Mouse (Mus musculus): ENCODE measurements around the gene Tmem199.

Gene Tmem199

DNA sequence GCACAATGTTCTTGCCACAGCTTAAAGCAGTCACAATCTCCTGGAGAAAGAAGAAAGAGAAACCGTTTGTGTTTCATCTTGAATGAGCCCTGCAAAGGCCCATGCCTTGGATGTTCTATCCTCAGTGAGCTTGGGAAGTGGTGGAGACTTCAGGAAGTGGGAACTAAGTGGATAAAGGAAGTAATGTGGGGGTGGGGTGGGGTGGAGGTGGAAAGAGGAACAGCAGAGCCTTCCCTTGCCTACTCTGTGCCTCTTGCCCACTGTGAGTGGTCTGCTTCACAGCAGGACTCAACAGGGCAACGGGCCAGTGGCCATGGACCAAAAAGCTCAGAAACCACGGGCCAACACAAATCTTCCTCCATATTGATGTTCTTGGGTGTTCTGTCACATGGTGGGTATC lies 36.7 kb downstream of the Tmem199 start:
- DNase-seq (ENCODE audit: low spot score) = no peak

- no peak for DNase-seq (ENCODE audit: low spot score)
Measured at GRCm38 (mm10) chr11:78471326-78472103, 40.5 kb downstream of the Tmem199 start.

DNA sequence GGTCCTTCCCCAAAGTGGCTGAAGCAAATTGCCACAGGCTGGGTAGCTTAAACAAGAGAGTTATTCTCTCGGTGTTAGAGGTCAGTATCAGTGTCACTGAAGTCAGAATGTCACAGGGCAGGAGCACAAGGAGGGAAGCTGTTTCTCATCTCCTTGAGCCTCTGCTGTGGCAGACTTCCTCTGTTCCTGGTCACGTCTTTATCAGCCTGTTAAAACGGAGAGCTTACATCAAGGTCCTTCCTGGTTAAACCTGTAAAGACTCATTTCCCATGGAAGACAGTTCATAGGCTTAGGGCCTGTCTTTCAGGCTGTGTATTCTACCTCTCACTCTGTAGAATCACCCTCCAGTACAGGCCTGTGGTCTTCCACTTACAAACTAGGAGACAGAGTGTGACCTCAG lies 44.0 kb downstream of the Tmem199 start:
- DNase-seq (ENCODE audit: low spot score) = no peak

DNA sequence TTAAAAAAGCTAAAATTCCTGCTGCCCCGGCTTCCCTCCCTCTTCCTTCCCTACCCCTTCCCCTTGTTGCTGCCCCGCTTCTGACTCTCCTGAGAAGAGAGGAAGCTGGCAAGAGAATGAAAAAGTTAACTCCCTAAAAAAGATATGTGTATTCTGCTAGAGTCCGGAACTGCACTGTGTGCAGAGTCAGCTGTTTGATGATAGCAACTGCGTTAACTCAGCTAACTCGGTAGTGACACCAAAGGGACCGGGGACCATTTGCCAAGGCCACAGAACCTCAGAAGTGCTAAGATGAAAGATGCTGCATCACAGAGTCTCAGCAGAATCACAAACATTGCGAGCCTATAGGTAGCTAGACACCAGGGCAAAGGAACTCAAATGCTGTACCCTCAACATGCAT lies 44.5 kb downstream of the Tmem199 start:
- no peak for DNase-seq (ENCODE audit: low spot score)

- no peak for DNase-seq (ENCODE audit: low spot score)
Measured at GRCm38 (mm10) chr11:78466242-78466912, 45.6 kb downstream of the Tmem199 start.

DNA sequence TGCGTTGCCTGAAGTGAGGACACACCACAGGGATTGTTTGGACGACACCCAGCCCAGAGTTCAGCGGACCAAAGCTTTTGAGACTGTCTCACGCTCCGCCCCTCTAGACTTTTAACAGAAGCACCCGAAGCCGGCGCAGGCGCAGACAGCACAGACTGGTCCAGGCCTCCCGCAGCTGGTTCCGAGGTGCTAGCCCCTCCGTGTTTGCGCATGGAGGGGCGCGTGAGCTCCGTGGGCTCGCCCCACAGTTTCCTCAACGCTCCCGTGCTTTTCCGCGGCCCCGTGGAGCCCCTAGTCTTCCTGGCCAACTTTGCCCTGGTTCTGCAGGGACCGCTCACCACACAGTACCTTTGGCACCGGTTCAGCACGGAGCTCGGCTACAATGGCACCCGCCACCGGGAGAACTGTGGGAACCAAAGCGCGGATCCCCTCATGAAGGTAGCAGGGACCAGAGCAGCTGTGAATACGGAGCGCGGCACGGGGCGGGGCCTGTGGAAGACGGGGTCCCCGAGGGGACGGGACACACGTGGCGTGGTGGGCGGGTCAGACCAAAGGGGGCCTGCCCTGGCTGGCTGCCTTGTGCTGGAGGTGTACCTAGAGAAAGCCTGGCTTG lies 46.3 kb downstream of the Tmem199 start, which contains the start of gene Slc46a1:
Slc46a1 (plus strand) TSS at position 130 of the 613 bp plus-strand sequence.
- DNase-seq (ENCODE audit: low spot score) = peak; percentile 81

- DNase-seq (ENCODE audit: low spot score) = no peak
Measured at GRCm38 (mm10) chr11:78465116-78465515, 46.9 kb downstream of the Tmem199 start.

DNA sequence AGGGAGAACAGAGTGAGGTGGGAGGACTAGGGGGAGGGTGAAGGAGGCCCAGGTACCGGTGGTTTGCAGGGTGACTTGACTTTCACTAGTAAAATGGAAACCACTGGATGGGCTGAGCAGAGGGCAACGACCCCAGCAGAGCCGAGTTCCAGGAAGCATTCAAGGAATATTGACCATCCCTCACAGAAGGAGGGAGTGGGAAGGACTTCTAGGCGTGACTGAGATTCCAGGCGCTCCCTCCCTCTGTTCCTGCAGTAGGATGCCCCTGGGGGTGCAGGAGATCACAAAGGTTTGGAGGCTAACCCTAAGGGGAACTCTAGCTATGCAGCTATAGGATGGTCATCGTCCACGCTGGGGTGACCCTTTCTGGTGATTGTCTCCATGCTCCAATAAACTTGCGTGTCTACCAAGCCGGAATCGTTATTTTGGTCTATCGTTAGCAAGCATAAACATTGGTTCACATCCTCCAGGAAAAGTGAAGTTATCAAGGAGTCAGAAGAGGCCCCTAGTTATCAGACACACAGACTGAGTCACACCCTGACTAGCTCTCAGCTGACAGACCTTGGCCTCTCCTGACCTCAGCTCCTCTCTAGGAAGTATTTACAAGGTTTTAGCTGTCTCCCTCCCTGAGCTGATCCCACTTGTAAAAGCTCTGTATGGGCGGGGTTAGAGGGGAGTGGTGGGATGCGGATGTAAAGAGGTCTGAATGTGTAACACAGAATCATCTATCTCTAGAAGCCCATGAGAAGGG lies 48.5 kb downstream of the Tmem199 start:
- DNase-seq (ENCODE audit: low spot score) = peak; percentile 35

DNA sequence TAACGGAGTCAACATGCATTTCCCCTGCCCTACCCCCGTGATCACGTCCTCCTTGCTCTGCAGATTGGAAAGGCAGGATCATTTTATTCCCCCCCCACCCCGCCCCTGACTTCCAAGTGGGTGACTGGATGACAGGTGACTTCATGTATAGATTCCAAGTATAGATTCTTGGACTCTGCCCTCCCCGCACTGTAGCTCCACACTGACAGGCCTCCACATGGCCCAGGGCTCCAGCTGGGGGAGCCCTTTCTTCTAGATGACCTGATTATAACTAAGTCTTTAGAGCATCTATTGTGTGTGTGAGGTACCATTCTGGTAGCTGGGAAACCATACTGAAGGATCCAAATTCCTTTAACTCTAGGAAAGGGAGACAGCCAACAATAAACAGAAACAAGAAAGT lies 49.3 kb downstream of the Tmem199 start:
- DNase-seq (ENCODE audit: low spot score) = no peak

DNA sequence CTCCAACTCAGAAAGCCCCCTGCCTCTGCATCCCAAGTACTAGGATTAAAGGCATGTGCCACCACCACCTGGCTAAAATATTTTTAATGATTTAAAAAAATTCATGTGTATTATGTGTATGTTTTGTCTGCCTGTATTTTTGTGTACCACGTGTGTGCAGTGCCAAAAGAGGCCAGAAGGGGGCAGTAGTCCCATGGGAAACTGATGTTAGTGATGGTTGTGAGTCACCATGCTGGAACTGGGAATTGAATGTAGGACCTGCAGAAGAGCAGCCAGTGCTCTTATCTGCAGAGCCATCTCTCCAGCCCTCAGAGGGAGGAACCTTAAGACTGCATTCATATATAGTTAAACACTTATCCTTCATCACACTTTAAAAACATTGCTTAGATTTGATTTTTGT lies 50.1 kb downstream of the Tmem199 start:
- no peak for DNase-seq (ENCODE audit: low spot score)

GRCm38 (mm10) chr11:78458740-78459139 lies 53.2 kb downstream of the Tmem199 start:
- no peak for DNase-seq (ENCODE audit: low spot score)

All from yolk sac, embryonic 10.5 days (tissue).